Mouse (Mus musculus): Measurements from ENCODE around the gene Pla2g1b.
"Not testable (repeated sequence)": the region's sequence is repeated elsewhere in the genome, so short reads cannot be mapped to it uniquely, and the experiment has no call there.

The Pla2g1b gene

DNA sequence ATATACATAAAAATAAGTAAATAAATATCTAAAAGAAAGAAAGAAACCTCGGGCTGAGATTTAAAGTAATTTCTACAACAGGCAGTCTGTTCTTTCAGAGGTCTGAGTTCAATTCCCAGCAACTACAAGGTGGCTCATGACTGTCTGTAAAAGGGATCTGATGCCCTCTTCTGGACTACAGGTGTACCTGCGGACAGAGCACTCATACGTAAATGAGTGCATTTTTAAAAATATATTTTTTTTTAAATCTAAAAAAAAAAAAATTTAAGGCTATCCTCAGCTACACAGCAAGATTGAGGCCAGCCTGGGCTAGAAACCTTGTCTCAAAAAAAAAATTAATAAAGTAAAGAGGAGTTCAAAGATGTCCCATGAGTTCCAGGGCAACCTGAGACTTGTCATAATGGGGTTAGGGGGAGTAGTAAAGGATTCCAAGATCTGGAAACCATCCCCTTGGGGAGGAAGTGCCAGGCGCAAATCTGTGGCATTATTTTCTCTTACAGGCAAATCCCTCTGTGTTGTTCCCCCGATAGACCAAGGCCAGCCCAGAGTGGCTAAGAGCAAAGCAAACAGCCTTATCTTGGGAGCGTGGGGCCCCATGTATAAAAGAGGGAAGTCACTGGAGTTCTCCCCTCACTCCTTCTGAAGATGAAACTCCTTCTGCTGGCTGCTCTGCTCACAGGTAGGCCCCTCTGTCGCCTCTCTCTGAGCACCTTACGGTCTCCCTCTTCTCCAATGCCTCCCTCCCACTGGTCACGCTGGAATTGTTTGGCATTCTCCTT lies at the start of gene Pla2g1b:
Pla2g1b (plus strand) TSS at position 621 of the 779 bp plus-strand sequence.
- DNase-seq, result no peak

DNA sequence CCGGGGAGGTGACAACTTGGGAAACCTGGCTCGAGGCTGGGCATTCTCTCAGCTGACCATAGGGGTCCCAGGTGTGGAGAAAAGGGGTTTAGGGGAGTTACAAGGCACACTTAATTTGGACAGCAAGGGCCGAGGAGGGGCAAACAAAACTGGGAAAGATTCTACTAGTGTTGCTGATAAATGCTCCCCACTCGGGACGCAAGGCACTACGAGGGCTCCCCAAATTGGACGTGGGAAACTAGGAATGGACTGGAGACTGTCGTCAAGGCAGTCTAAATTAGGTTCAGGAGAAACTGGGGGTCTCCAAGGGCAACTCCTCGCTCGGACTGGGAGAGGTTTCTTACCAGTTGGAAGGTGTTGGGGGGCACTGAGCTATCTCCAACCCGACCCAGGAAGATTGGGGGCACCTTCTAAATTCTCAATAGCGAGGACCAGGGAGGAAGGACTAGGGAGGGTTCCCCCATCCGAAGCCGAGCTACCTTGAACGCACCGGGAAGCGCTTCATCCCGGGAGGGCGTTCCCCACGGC lies 37.2 kb upstream of the Pla2g1b start:
- no peak for DNase-seq

DNA sequence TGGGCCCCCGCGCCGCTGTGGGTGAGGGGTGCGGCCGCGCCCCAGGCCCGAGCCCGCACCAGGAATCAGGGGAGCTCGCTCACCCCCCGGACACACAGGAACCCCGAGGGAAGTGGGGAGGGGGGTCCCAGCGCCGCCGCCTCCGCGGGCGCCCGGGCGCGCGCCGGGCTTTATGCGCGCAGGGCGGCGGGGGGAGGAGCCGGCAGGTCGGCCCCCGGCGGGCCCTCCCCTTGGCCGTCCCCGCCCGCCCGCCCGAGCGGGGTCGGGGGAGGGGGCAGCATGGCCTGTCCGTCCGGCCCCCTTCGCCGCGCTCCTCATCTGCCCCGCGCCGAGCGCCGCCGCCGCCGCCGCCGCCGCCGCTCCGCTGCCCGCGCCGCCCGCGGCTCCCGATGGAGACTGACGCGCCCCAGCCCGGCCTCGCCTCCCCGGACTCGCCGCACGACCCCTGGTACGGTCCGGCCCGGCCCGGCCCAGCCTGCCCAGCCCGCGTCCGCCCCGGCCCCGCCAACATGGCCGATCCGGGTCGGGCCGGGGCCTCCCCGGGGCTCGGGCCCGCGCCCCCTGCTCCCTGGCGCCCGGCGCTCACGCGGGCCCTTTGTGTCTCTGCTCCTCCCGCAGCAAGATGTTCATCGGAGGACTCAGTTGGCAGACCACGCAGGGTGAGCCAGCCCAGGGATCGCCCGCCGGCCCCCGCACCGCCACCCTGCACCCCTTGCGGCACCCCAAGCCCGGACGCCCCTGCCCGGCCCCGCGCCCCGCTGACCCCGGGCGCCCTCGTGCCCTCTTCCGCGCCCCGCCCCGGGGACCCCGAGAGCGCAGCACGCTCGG lies 36.5 kb upstream of the Pla2g1b start, which contains the start of gene Msi1:
Msi1 (plus strand) TSS at position 241 of the 828 bp plus-strand sequence.
- peak; percentile 57 for DNase-seq

DNA sequence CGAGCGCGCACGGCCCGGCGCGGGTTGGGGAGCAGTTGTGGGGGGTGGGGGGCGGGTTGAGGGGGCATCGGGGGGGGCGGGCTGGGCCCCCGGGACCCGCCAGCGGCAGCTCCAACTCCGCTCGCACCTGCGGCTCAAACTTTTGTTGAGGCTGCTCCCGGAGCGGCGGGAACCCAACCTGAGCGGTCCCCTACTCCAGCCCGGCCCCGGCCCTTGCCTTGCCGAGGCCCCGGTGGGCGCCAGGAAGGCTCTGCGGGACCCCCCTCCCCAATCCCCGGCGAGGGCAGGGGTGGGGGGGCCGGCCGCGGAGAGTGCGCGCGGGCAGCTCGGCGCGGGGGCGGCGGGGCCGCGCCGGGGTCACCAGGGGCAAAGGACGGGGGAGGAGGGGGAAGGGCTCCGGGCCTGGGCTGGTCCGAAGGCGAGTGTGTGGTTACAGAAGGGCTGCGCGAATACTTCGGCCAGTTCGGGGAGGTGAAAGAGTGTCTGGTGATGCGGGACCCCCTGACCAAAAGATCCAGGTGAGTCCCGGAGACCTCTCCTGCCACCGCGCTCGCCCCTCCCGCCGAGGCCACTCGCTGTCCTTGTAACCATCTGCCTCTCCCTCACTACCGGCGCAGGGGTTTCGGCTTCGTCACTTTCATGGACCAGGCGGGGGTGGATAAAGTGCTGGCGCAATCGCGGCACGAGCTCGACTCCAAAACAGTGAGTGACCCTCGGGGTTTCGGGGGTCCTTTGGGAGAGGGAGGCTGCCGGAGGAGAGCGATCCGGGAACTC lies 35.7 kb upstream of the Pla2g1b start:
- DNase-seq, result peak; percentile 43

DNA sequence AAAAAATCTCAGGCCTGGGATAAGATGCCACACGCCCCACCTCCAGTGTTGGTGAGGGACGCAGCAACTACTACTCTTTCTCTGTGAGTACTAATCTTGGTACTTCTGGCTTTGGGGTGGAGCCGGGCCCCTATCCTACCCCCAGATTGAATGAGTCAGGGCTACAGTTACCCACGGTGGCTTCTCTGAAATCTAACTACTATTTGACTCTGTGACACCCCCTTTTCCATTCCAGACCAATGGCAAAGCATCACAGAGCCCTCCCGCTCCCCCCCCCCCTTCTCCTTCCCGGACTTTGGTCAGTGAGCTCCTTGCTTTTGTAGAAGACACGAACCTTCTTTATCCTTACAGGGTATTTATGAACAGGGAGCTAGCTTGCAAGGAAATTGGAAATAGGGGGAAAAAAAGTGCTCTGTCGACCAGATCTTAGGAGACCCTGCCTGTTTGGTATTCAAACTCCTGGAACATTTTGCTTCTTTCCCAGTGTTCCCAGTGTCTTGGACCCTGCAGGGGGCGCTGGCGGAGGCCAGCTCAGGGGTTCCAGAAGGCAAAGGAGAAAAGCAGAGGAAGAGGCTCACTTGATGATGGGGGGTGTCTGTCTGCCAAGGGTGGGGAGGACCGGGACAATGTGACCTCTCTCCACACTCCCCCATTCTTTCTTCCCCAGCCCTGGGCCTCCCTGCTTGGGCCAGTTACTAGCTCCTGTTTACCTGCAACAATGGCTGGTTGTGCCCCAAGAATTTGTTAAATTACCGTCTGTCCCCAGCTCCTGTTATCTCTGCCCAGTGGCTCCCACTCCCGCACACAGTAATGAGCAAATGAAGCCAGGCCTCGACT lies 34.8 kb upstream of the Pla2g1b start:
- DNase-seq, result peak; percentile 49

DNA sequence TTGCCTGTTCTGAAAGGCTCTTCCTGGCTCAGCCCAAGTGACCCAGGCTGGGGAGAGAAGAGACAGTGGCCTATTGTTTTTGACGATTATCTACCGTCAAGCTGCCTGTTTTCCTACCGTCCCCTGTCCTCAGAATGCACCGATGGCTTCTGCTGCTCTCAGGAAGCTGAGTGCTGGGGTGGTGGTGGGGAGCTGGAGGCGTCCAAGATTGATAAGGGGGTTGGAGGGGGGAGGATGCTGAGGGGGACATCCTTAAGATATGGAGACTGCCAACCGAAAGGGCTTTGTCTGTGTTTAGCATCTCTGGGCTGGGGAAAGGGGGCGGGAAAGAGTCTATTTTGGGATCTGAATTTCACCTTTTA lies 34.2 kb upstream of the Pla2g1b start:
- no peak for DNase-seq

DNA sequence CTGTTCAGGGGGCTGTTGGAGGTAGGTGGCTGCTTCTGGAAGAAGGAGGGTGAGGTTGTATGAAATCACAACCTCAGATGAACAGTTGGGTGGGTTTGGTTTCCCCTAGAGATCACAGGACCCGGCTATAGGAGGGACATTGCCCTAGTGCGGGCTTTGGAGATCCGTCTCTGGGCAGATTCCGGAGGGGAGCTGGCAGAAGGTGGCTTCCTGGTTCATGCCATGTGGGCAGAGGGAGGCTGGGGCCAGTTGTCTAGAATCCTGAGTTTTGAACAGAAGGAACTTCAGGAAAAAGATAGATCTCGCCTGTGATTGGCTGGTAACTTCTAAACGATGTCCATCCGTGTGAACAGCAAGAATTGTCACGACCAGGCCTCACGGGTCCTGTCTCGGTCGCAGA lies 33.7 kb upstream of the Pla2g1b start:
- no peak for DNase-seq

DNA sequence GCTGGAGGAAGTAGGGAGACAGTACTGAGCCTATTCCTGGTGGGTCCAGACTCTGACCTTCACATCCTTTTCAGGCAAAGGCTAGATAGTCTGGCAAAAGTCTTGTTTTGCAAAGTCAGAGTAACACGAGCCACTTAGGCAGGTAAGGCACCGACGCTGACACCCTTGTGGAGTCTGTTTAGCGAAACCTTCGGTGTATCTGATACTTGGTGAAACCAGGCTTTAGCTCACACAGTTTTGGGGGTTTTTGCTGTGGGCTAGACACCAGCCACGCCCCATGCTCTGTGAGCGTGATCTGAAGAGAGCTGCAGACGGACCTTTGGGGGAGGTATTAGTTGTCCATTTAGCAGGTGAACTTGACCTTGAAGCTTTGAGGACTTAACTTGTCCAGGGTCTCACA lies 32.9 kb upstream of the Pla2g1b start:
- no peak for DNase-seq

DNA sequence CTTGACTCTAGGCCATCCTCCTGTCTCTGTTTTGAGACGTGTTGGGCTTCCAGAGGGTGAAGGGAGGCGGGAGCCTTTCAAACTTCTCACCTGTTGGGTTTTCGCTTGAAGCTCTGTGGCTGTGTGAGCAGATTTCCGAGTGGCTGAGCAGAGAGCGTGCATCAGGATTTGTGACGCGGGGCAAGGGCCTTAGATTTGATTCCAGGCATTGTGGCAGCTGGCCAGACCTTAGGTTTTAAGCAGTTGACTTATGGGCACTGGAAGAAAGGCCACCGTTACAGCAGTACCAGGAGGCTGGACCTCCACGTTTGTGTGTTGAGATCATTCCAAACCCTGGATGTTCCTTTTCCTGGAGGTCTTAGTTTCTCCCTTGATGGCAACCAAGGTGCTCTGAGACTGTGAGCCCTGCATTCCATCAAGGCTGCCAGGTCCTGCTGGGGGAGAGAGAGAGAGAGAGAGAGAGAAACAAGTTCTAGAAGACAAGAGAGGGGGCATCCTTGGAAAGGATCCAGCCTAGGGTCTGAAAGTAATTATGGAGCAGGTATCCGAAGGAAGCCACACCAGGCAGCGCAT lies 31.7 kb upstream of the Pla2g1b start:
- no peak for DNase-seq

DNA sequence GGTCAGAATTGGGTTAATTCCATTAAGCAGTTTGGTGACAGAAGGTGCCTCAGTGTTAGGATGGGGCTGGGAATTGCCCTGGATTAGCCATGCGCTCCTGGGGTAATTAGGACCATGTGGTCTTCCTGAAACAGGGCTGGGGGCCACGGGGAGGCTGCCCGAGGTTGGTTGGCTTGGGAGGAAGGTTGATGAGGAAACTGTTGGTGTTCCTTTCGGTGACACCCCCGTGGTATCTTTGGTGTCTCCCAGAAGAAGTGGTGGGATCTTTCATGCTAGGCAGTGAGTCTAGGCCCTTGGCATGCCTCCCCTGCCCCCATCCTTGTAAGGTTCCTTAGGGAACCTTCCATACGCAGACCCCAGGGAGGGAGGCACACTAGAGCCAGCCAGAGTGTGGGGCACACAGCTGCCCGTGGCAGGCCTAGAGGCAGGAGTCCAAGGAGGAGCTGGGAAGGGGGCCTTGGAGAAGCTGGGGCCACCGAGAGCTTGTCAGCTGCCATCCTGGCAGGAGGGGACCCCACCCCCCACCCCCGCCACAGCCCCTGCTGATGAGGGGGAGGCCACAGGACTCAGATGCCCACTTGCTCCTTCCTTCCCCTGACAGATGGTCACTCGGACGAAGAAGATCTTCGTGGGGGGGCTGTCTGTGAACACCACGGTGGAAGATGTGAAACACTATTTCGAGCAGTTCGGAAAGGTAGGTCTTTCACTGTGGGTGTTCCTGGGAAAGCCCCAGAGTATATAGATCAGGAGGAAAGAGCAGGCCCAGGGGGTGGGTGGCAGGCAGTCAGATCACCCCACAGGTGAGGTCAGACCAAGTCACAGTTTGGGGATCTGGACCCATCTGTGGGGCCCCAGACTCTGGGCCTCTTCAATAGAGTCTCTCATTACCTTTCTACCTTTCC lies 31.0 kb upstream of the Pla2g1b start:
- no peak for DNase-seq

DNA sequence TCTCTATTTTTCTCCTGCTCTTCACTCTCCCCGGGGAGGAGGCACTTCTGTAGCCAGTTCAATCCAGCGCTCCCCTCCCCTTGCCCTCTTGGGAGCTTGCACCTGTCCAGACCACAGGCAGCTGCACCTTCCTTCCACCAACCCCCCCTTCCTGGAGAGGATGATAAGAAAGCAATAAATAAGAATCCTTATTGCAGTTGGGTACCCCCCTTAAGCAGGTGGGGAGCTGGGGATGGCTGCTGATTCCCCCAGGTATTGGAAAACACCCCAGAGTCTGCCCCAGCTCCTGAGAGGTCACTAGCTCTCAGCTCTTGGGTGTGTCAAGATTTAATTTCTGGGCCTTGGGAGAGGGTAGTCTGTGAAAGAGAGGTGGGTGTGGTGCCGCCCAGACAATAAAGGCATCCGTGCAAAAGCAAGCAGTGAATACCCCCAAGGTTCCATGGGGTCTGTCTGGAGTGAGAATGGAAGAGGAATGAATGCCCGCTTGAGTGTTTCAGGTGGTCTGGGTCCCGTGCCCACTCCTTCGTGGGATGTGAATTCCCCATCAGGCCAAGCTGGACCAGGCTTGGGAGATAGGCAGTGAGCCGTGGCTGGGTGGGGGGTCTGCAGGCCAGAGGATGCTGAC lies 30.2 kb upstream of the Pla2g1b start:
- DNase-seq, result no peak

DNA sequence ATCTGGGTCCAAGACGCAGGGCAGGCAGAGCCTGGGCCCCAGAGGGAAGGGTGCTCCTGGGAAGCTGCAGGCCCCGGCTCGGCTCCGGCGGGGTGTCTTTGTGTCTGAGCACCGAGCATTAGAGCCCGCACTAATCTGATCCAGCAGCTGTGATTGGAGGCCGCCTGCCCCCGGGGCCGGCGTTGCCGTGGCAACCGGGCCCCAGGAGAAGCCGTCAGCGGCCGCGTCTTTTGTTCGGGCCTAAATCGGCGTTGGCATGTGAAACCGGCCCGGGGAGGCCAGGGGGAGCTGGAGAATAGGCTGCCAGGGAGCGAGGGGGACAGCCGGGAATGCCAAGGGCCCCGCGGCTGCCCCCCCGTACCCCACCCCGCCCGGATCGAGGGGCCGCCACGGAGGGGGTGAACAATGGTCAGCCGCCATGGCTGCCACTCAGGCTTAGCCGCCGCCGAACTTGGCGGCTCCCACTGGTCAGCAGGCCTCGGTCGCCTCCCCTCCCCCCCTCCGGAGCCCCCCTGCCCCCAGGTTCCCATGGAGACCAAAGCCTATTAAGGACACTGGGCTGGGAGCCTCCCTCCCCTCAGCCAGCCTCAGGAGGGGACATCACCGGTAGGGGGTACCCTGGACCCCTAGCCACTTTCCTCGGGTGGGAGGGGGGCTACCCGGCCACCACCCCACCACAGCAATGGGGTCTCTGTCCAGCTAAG lies 29.5 kb upstream of the Pla2g1b start:
- DNase-seq, result peak; percentile 79

DNA sequence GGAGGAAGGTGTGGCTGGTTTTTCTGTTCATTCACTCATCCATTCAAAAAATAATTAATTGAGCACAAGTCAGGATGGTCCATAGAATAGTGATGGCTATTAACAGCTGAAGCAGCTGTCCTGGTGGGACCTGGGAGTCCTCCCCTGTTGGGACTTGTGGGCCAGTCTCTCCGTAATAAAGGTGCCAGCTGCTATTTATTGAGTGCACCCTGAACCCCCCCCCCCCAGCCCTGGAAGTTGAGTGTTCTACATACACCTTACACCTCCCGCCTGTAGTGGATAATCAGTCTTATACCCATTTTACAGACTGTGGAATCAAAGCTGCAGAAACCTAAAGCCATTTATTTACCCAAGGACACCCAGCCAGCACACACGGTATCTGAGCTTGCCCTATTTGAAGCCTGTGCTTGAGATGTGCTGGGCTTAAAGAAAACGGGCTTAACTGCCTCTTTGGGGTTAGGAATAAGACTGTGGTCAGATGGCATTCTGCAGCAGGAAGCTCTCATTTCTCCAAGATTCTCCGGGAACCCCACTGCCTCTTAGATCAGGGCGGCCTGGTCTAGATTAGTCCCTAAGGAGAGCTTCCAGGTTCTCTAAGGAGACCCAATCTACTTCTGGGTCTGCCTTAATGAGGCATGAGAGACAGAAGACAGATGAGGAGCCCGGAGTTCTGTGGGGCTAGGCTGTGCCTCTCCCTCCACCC lies 28.7 kb upstream of the Pla2g1b start:
- DNase-seq, result no peak

DNA sequence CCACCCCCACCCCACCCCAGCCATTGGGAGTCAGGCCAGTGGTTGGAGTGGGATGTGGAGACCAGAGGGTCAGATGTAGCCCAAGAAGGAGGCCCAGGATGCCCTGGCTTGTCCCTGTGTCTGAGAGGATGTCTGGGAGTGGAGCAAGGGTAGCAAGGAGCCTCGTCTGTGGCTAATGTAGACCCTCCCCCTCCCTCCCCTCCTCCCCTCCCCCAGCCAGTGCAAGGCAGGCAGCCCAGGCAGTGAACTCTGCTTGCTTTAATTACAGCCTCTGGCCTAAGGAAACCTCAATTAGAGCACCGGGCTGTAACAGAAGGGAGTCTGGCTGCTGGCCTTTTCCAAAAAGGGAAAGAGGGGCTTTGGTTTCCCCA lies 28.1 kb upstream of the Pla2g1b start:
- DNase-seq, result no peak

DNA sequence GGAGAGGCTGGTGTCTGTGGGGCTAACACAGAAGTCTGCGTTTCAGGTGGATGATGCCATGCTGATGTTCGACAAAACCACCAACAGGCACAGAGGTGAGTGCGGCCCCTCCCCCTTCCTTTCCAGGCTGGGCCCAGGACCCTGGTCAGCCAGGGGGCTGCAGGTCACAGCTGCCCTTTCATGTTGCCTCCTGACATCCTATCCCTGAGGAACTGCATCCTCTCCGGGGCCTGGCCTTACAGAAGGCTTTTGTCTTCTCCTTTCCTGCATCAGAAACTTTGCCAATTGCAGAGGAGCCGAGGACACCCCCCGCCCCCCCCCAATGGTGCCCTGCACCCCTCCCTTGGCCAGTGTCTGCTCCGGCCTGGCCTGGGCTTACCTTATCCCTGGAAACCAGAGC lies 27.4 kb upstream of the Pla2g1b start:
- no peak for DNase-seq

DNA sequence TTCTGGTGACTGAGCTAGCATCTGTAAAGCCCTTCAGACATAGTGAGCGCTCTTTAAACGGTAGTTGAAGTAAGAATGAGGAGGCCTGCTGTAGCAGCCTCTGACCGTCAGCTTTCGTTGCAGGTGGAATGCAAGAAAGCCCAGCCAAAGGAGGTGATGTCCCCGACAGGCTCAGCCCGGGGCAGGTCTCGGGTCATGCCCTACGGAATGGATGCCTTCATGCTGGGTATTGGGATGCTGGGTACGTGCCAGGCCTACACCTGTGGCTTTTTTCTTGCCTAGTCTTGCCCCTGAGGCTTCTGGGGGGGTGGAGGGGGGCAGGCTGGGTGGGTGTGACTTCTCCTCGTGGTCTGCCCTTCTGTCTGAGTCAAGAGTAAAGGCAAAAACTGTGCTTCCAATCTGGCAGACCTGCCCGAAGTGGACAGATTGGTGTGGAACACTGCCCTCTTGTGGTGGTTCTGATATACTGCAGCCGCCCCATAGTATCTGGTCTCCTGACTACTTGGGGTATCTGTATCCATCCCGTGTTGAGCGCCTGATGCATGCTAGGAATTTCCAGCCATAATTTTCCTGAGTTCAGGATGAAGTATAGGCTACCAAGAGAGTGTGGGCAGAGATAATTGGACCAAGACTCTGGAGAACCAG lies 24.7 kb upstream of the Pla2g1b start:
- peak; percentile 84 for DNase-seq

DNA sequence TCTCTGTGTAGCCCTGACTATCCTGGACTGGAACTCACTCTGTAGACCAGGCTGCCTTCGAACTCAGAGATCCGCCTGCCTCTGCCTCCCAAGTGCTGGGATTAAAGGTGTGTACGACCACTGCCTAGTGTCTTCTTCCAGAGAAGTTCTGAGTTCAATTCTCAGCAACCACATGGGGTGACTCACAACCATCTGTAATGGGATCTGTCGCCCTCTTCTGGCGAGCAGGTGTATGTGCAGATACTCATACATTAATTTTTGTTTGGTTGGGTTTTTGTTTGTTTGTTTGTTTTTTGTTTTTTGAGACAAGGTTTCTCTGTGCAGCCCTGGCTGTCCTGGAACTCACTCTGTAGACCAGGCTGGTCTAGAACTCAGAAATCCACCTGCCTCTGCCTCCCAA lies 23.4 kb upstream of the Pla2g1b start:
- not testable (repeated sequence) for DNase-seq

DNA sequence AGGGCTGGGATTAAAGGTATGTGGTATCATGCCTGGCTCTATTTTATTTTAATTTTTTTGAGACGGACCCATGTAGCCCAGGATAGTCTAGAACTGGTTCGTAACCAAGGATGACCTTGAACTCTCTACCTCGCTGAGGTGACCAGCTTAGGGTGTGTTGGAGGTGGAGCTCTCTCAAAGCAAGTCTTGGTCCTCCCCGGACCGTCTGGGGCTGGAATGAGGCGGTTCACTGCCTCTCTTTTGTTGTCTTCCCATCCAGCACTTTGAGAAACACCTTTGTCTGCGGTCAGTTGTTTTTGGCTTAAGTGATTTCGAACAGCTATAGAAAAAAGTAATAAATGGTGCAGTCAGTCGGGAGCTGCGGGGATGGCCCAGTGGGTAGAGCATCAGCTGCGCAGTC lies 21.9 kb upstream of the Pla2g1b start:
- DNase-seq, result no peak
